ENCODE assay signal across 23 mouse cellular contexts in genomic region chr5:112300112-112300511, GRCm38 (mm10). TPM values are rescaled to one million over a fixed set of nuclear protein-coding genes. Genes with fewer than 3 reads are reported as not detected.
DNase-seq lines count a peak whose midpoint lies in the region; ATAC-seq and TF ChIP-seq lines count a peak whose summit lies in the region.
"Had no signal": no experiment of that assay in that cellular context is flagged by ENCODE, and none has a peak within 500 bp of the region (broad histone marks: within the 10 kb centered on the region; RNA-seq: fewer than 3 reads in every experiment).

No protein-coding gene starts in this region.

- no peaks in the 10 kb centered on the region; the same call in 1 of the 2 replicates for H3K36me3 ChIP-seq in forebrain, embryonic 10.5 days (replicated peaks)
- H3K36me3 ChIP-seq in forebrain, embryonic 15.5 days: no peaks in the 10 kb centered on the region
- no peaks in the 10 kb centered on the region for H3K36me3 ChIP-seq in heart, adult 2 months (ENCODE audit: control insufficient read depth, insufficient read depth, low read length)
- H3K36me3 ChIP-seq in megakaryocyte, embryonic 14.5 days (replicated peaks; ENCODE audit: low read length): peaks cover 98% of the 10 kb centered on the region
- H3K36me3 ChIP-seq: embryonic facial prominence, embryonic 12.5 days; forebrain, embryonic 12.5 days; hindbrain, embryonic 15.5 days had no signal

- H3K27ac ChIP-seq in forebrain, embryonic 10.5 days: peak overlapping the region; percentile 15; the same call in 1 of the 2 replicates
- no peak overlapping the region for H3K27ac ChIP-seq in forebrain, embryonic 15.5 days (replicated peaks)
- peak overlapping the region; percentile 84 for H3K27ac ChIP-seq in heart, adult 2 months
- peak overlapping the region; percentile 75; the same call in 1 of the 2 replicates for H3K27ac ChIP-seq in layer of hippocampus, adult 2 months
- H3K27ac ChIP-seq: embryonic facial prominence, embryonic 12.5 days; embryonic facial prominence, embryonic 15.5 days; heart, embryonic 13.5 days; hindbrain, embryonic 15.5 days had no signal

- H3K4me2 ChIP-seq in forebrain, embryonic 15.5 days (replicated peaks): no peak overlapping the region
- H3K4me2 ChIP-seq: embryonic facial prominence, embryonic 12.5 days; embryonic facial prominence, embryonic 15.5 days; forebrain, embryonic 12.5 days; heart, embryonic 13.5 days; hindbrain, embryonic 15.5 days had no signal

- peaks cover 12% of the 10 kb centered on the region; the same call in 1 of the 2 replicates for H3K79me2 ChIP-seq in heart, adult 2 months (replicated peaks; ENCODE audit: control insufficient read depth, insufficient read depth, low read length)

- H3K9ac ChIP-seq in forebrain, embryonic 15.5 days (replicated peaks): no peak overlapping the region
- no peak overlapping the region for H3K9ac ChIP-seq in heart, adult 2 months (ENCODE audit: low read depth, low read length)
- H3K9ac ChIP-seq: embryonic facial prominence, embryonic 12.5 days; embryonic facial prominence, embryonic 15.5 days; forebrain, embryonic 12.5 days; heart, embryonic 13.5 days; hindbrain, embryonic 15.5 days had no signal

- H3K4me1 ChIP-seq in forebrain, embryonic 10.5 days: peaks cover 26% of the 10 kb centered on the region
- H3K4me1 ChIP-seq in forebrain, embryonic 15.5 days: 0 out of 2 replicates have a peak, but pooled peaks cover 4% of the 10 kb centered on the region
- peaks cover 44% of the 10 kb centered on the region for H3K4me1 ChIP-seq in heart, adult 2 months (ENCODE audit: control insufficient read depth, insufficient read depth, low read length)
- H3K4me1 ChIP-seq in megakaryocyte, embryonic 14.5 days: peaks cover 100% of the 10 kb centered on the region

- no peaks in the 10 kb centered on the region for H3K27me3 ChIP-seq in forebrain, embryonic 10.5 days (ENCODE audit: poor library complexity, severe bottlenecking)
- H3K27me3 ChIP-seq in forebrain, embryonic 15.5 days: no peaks in the 10 kb centered on the region
- no peaks in the 10 kb centered on the region for H3K27me3 ChIP-seq in heart, adult 2 months (ENCODE audit: control insufficient read depth, insufficient read depth, low read length)
- no peaks in the 10 kb centered on the region for H3K27me3 ChIP-seq in megakaryocyte, embryonic 14.5 days (replicated peaks)
- H3K27me3 ChIP-seq: embryonic facial prominence, embryonic 12.5 days; embryonic facial prominence, embryonic 15.5 days; forebrain, embryonic 12.5 days; heart, embryonic 13.5 days; hindbrain, embryonic 15.5 days had no signal

- intact Hi-C loops in heart, adult 2 months (cut with DNase I): loop anchor here (2.0 kb wide), 1 partner anchor 15 kb away; no protein-coding TSS in a partner anchor

- no peak overlapping the region for H3K4me3 ChIP-seq in forebrain, embryonic 10.5 days
- no peak overlapping the region for H3K4me3 ChIP-seq in forebrain, embryonic 15.5 days
- no peak overlapping the region for H3K4me3 ChIP-seq in heart, adult 2 months
- no peak overlapping the region for H3K4me3 ChIP-seq in layer of hippocampus, adult 2 months
- H3K4me3 ChIP-seq in megakaryocyte, embryonic 14.5 days (replicated peaks): peak overlapping the region; percentile 86
- H3K4me3 ChIP-seq: embryonic facial prominence, embryonic 12.5 days; embryonic facial prominence, embryonic 15.5 days; forebrain, embryonic 12.5 days; heart, embryonic 13.5 days; hindbrain, embryonic 15.5 days had no signal

- 85% methylated on average over 2 of the region's 2 CpGs for WGBS in forebrain, embryonic 10.5 days
- 86% methylated on average over 2 of the region's 2 CpGs for WGBS in forebrain, embryonic 15.5 days
- WGBS in heart, adult 2 months: 53% methylated on average over 2 of the region's 2 CpGs

- no peak for TF ChIP-seq EP300 in heart, adult 2 months (IDR thresholded peaks at IDR 0.05; ENCODE audit: insufficient read depth, low read depth, low read length)

- no peak for DNase-seq in forebrain, embryonic 10.5 days (ENCODE audit: extremely low spot score, low spot score)
- DNase-seq in heart, adult 2 months: no peak
- no peak for DNase-seq in heart, postnatal 4 days
- DNase-seq in layer of hippocampus, adult 2 months (ENCODE audit: low spot score in 2 of 2): no peak
- DNase-seq in layer of hippocampus, adult 11-12 months (ENCODE audit: low spot score): no peak
- DNase-seq: adrenal gland, adult 8-10 months; adrenal gland, postnatal 25 days; cerebellum, adult 18-20 months; cerebellum, adult 9-10 months; cerebellum, postnatal 14 days; gastrocnemius, postnatal 14 days had no signal

- H3K9me3 ChIP-seq in forebrain, embryonic 10.5 days: no peaks in the 10 kb centered on the region
- H3K9me3 ChIP-seq in forebrain, embryonic 15.5 days: no peaks in the 10 kb centered on the region
- no peaks in the 10 kb centered on the region for H3K9me3 ChIP-seq in megakaryocyte, embryonic 14.5 days
- H3K9me3 ChIP-seq: embryonic facial prominence, embryonic 12.5 days; embryonic facial prominence, embryonic 15.5 days; forebrain, embryonic 12.5 days; heart, embryonic 13.5 days; hindbrain, embryonic 15.5 days had no signal

- ATAC-seq in forebrain, embryonic 15.5 days (replicated peaks): no peak
- no peak for ATAC-seq in megakaryocyte, adult 5-6 weeks (ENCODE audit: poor library complexity, severe bottlenecking)
- ATAC-seq: activated CD4-positive, CD25-positive, alpha-beta regulatory T cell, adult 4 months; forebrain, embryonic 16.5 days; intestine, postnatal 0 days had no signal

- TF ChIP-seq CTCF in heart, adult 2 months (IDR thresholded peaks at IDR 0.05): no peak
- TF ChIP-seq CTCF in layer of hippocampus, adult 2 months (conservative IDR thresholded peaks at IDR 0.05): no peak

- TF ChIP-seq POLR2A in heart, adult 2 months (IDR thresholded peaks at IDR 0.05; ENCODE audit: insufficient read depth, low read depth, low read length): no peak

RNA-seq across cellular contexts. Expression of gene Tpst2, which starts 23.6 kb away (rescaled TPM):
- polyA plus RNA-seq in forebrain, embryonic 10.5 days (2016; fragmentation: Nextera tagmentation; extraction: Ambion mirVana): 36.7 and 37.7 TPM in 2 replicates
- polyA plus RNA-seq in forebrain, embryonic 15.5 days (2015; fragmentation: Nextera tagmentation; extraction: Ambion mirVana): 28.8 and 29.5 TPM in 2 replicates
- 10 to 100 TPM; 38.3 to 43.6 TPM for total RNA-seq in heart, adult 2 months (2021)
- 36.9 and 37.7 TPM in 2 replicates for polyA plus RNA-seq in heart, adult 2 months (2012; rRNA removed)
- total RNA-seq in heart, postnatal 4 days (2021): 10 to 100 TPM; 44.4 to 45.6 TPM
- 10 to 100 TPM; 45.3 to 45.4 TPM for total RNA-seq in layer of hippocampus, adult 2 months (2021)
- polyA plus RNA-seq in megakaryocyte, embryonic 14.5 days (2012; ENCODE audit: insufficient read depth, low replicate concordance): 299 and 479 TPM in 2 replicates
- 52.1 and 57.5 TPM in 2 replicates for total RNA-seq in megakaryocyte, adult 5-6 weeks (2015)
- total RNA-seq in megakaryocyte, adult 5-6 weeks (2017): 69.2 and 77.0 TPM in 2 replicates

RNA-seq across cellular contexts. Expression of gene Tfip11, which starts 26.0 kb away (rescaled TPM):
- polyA plus RNA-seq in forebrain, embryonic 10.5 days (2016; fragmentation: Nextera tagmentation; extraction: Ambion mirVana): 41.7 and 42.0 TPM in 2 replicates
- polyA plus RNA-seq in forebrain, embryonic 15.5 days (2015; fragmentation: Nextera tagmentation; extraction: Ambion mirVana): 33.9 and 34.4 TPM in 2 replicates
- total RNA-seq in heart, adult 2 months (2021): 10 to 100 TPM; 17.6 to 19.4 TPM
- polyA plus RNA-seq in heart, adult 2 months (2012; rRNA removed): 16.0 and 18.5 TPM in 2 replicates
- 10 to 100 TPM; 20.3 to 20.5 TPM for total RNA-seq in heart, postnatal 4 days (2021)
- 10 to 100 TPM; 40.6 to 40.8 TPM for total RNA-seq in layer of hippocampus, adult 2 months (2021)
- 30.3 and 35.0 TPM in 2 replicates for polyA plus RNA-seq in megakaryocyte, embryonic 14.5 days (2012; ENCODE audit: insufficient read depth, low replicate concordance)
- 11.3 and 11.7 TPM in 2 replicates for total RNA-seq in megakaryocyte, adult 5-6 weeks (2015)
- 11.6 and 14.5 TPM in 2 replicates for total RNA-seq in megakaryocyte, adult 5-6 weeks (2017)

RNA-seq across cellular contexts. Expression of gene Srrd, which starts 42.7 kb away (rescaled TPM):
- 47.2 and 48.9 TPM in 2 replicates for polyA plus RNA-seq in forebrain, embryonic 10.5 days (2016; fragmentation: Nextera tagmentation; extraction: Ambion mirVana)
- polyA plus RNA-seq in forebrain, embryonic 15.5 days (2015; fragmentation: Nextera tagmentation; extraction: Ambion mirVana): 54.0 and 57.5 TPM in 2 replicates
- total RNA-seq in heart, adult 2 months (2021): 1 to 10 TPM; 6.5 to 7.3 TPM
- 23.4 and 28.4 TPM in 2 replicates for polyA plus RNA-seq in heart, adult 2 months (2012; rRNA removed)
- total RNA-seq in heart, postnatal 4 days (2021): 10 to 100 TPM; 11.5 to 14.6 TPM
- 10 to 100 TPM; 21.4 to 30.4 TPM for total RNA-seq in layer of hippocampus, adult 2 months (2021)
- 23.5 and 26.3 TPM in 2 replicates for polyA plus RNA-seq in megakaryocyte, embryonic 14.5 days (2012; ENCODE audit: insufficient read depth, low replicate concordance)
- 31.2 and 35.1 TPM in 2 replicates for total RNA-seq in megakaryocyte, adult 5-6 weeks (2015)
- total RNA-seq in megakaryocyte, adult 5-6 weeks (2017): 20.7 and 21.7 TPM in 2 replicates

RNA-seq across cellular contexts. Expression of gene Hps4, which starts 42.8 kb away (rescaled TPM):
- polyA plus RNA-seq in forebrain, embryonic 10.5 days (2016; fragmentation: Nextera tagmentation; extraction: Ambion mirVana): 32.7 and 33.6 TPM in 2 replicates
- polyA plus RNA-seq in forebrain, embryonic 15.5 days (2015; fragmentation: Nextera tagmentation; extraction: Ambion mirVana): 33.4 and 33.8 TPM in 2 replicates
- 1 to 10 TPM; 8.0 to 8.5 TPM for total RNA-seq in heart, adult 2 months (2021)
- polyA plus RNA-seq in heart, adult 2 months (2012; rRNA removed): 15.5 and 15.9 TPM in 2 replicates
- total RNA-seq in heart, postnatal 4 days (2021): 10 to 100 TPM; 14.4 to 15.5 TPM
- total RNA-seq in layer of hippocampus, adult 2 months (2021): 10 to 100 TPM; 30.3 to 37.5 TPM
- polyA plus RNA-seq in megakaryocyte, embryonic 14.5 days (2012; ENCODE audit: insufficient read depth, low replicate concordance): 214 and 827 TPM in 2 replicates
- 14.7 and 18.8 TPM in 2 replicates for total RNA-seq in megakaryocyte, adult 5-6 weeks (2015)
- total RNA-seq in megakaryocyte, adult 5-6 weeks (2017): 13.4 and 14.9 TPM in 2 replicates

RNA-seq across cellular contexts. Expression of gene Crybb1, which starts 44.5 kb away (rescaled TPM):
- polyA plus RNA-seq in forebrain, embryonic 10.5 days (2016; fragmentation: Nextera tagmentation; extraction: Ambion mirVana): 0.30 TPM in 1 of 2 replicates, not detected in the other
- polyA plus RNA-seq in forebrain, embryonic 15.5 days (2015; fragmentation: Nextera tagmentation; extraction: Ambion mirVana): 5.4 and 5.5 TPM in 2 replicates
- total RNA-seq in heart, adult 2 months (2021): 1 to 10 TPM; 1.5 to 3.3 TPM
- polyA plus RNA-seq in heart, adult 2 months (2012; rRNA removed): 2.1 and 2.3 TPM in 2 replicates
- total RNA-seq in heart, postnatal 4 days (2021): not detected
- total RNA-seq in layer of hippocampus, adult 2 months (2021): 1 to 10 TPM; 6.4 to 7.8 TPM
- 0.25 and 3.6 TPM in 2 replicates for polyA plus RNA-seq in megakaryocyte, embryonic 14.5 days (2012; ENCODE audit: insufficient read depth, low replicate concordance)
- 2.4 and 4.2 TPM in 2 replicates for total RNA-seq in megakaryocyte, adult 5-6 weeks (2015)
- 1.2 and 2.3 TPM in 2 replicates for total RNA-seq in megakaryocyte, adult 5-6 weeks (2017)
- total RNA-seq: ES-E14 had no signal
- polyA plus RNA-seq: activated CD4-positive, CD25-positive, alpha-beta regulatory T cell, adult 4 months had no signal
